Mouse (Mus musculus) liver, postnatal 0 days (tissue): Measurements from ENCODE around the gene 4930449I24Rik.

Experiments used
- CTCF ChIP-seq: sonication (generic); IDR thresholded peaks from 2 replicates; pipeline ENCODE4 v1.5.1; 2016; ENCODE audit warnings: antibody characterized with exemption, low read depth
- EP300 ChIP-seq: IDR thresholded peaks from 2 replicates; pipeline ENCODE4 v1.6.1; 2016; ENCODE audit warnings: antibody characterized with exemption, low read depth, mild to moderate bottlenecking

- TF ChIP-seq CTCF = no peak
- no peak for TF ChIP-seq EP300
These were observed 35.5 kb upstream of the 4930449I24Rik start for GRCm38 (mm10) chr5:146466663-146467062.
